Mouse (Mus musculus): ENCODE measurements at regions not wholly inside any gene's neighbourhood (a gene's known extent, or its start where the extent isn't known, plus 50 kb on each side); places are given as distances from the start of the nearest gene placed in this dataset.

- DNase-seq (ENCODE audit: low spot score in 2 of 2): no peak
These were observed 223.0 kb upstream of the Pard3b start for GRCm38 (mm10) chr1:61415426-61416195.

GRCm38 (mm10) chr1:61418396-61418795 is 220.2 kb upstream of the Pard3b start:
- no peak for DNase-seq (ENCODE audit: low spot score in 2 of 2)

- no peak for DNase-seq (ENCODE audit: low spot score in 2 of 2)
These were observed 218.8 kb upstream of the Pard3b start for GRCm38 (mm10) chr1:61419839-61420238.

GRCm38 (mm10) chr1:61423253-61423652 is 215.4 kb upstream of the Pard3b start:
- DNase-seq (ENCODE audit: low spot score in 2 of 2): no peak

- DNase-seq (ENCODE audit: low spot score in 2 of 2): no peak
These were observed 209.7 kb upstream of the Pard3b start for GRCm38 (mm10) chr1:61428706-61429501.

- DNase-seq (ENCODE audit: low spot score in 2 of 2): no peak
These were observed 201.0 kb upstream of the Pard3b start for GRCm38 (mm10) chr1:61437603-61438002.

- peak in 1 of 2 experiments; percentile 28 for DNase-seq (ENCODE audit: low spot score in 2 of 2)
These were observed 177.2 kb upstream of the Pard3b start for GRCm38 (mm10) chr1:61461435-61461834.

GRCm38 (mm10) chr1:61470617-61471214 is 167.9 kb upstream of the Pard3b start:
- no peak for DNase-seq (ENCODE audit: low spot score in 2 of 2)

- DNase-seq (ENCODE audit: low spot score in 2 of 2): no peak
These were observed 166.6 kb upstream of the Pard3b start for GRCm38 (mm10) chr1:61471779-61472578.

GRCm38 (mm10) chr1:61472579-61473242 is 165.9 kb upstream of the Pard3b start:
- DNase-seq (ENCODE audit: low spot score in 2 of 2): no peak

GRCm38 (mm10) chr1:61485459-61485858 is 153.2 kb upstream of the Pard3b start:
- DNase-seq (ENCODE audit: low spot score in 2 of 2): no peak

GRCm38 (mm10) chr1:61524886-61525285 is 113.7 kb upstream of the Pard3b start:
- no peak for DNase-seq (ENCODE audit: low spot score in 2 of 2)

GRCm38 (mm10) chr1:61525881-61526280 is 112.7 kb upstream of the Pard3b start:
- DNase-seq (ENCODE audit: low spot score in 2 of 2): no peak

- no peak for DNase-seq (ENCODE audit: low spot score in 2 of 2)
These were observed 109.9 kb upstream of the Pard3b start for GRCm38 (mm10) chr1:61528757-61529156.

GRCm38 (mm10) chr1:61530166-61530565 is 108.5 kb upstream of the Pard3b start:
- DNase-seq (ENCODE audit: low spot score in 2 of 2): no peak

- DNase-seq (ENCODE audit: low spot score in 2 of 2): no peak
These were observed 107.1 kb upstream of the Pard3b start for GRCm38 (mm10) chr1:61531487-61531886.

- no peak for DNase-seq (ENCODE audit: low spot score in 2 of 2)
These were observed 98.5 kb upstream of the Pard3b start for GRCm38 (mm10) chr1:61540081-61540480.

- DNase-seq (ENCODE audit: low spot score in 2 of 2): no peak
These were observed 97.5 kb upstream of the Pard3b start for GRCm38 (mm10) chr1:61541166-61541565.

GRCm38 (mm10) chr1:61552577-61553517 is 85.8 kb upstream of the Pard3b start:
- peak in 1 of 2 experiments; percentile 69 for DNase-seq (ENCODE audit: low spot score in 2 of 2)

GRCm38 (mm10) chr1:61559514-61559913 is 79.1 kb upstream of the Pard3b start:
- DNase-seq (ENCODE audit: low spot score in 2 of 2): no peak

Data from urinary bladder, postnatal 4 days (tissue).